Mouse (Mus musculus) embryonic stem cell, embryonic (primary cell): ENCODE measurements around the gene Zfr2.

Experiments used
- CTCF ChIA-PET, 4 experiments: fragments of 300-600 bp in 2 of 4; fragments of 350-600 bp in 2 of 4; sonication (Branson Sonifier 250); formaldehyde crosslinking; loops; one replicate each; lab custom pipeline; 2022; ENCODE audit warnings: inconsistent platforms in 2 of 4; lab: Charles Lee
- POLR2A ChIA-PET, 4 experiments: fragments of 300-600 bp in 2 of 4; fragments of 350-600 bp in 2 of 4; sonication (Branson Sonifier 250); formaldehyde crosslinking; loops; one replicate each; lab custom pipeline; 2022; ENCODE audit warnings: antibody characterized with exemption in 4 of 4, inconsistent platforms in 1 of 4; lab: Charles Lee

Gene Zfr2

DNA sequence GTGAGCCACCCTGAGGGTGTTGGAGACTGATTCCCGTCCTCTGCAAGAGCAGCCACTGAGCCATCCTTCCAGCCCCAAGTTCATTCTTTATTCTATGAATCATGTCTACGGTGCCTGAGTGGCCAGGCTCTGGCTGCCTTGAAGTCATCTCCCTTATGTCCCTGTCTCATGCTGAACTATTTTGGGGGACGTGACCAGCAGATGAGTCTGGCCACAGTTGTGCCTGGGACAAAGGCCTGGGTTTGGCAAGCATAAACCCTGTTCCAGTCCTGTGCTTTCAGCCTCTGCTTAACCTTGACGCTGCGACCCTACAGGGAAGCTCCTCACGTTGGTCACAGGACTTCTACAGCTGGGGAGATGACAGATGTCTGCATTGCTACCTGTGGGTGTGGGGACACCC is 35.6 kb upstream of the Zfr2 start:
- CTCF ChIA-PET: interaction anchor here in 2 of 4 experiments (0.6 to 0.7 kb wide), 2 partner anchors 69 to 141 kb away, joined by 3 read pairs; no protein-coding TSS in a partner anchor
- POLR2A ChIA-PET: interaction anchor here in 1 of 4 experiments (1.4 to 2.1 kb wide), 2 partner anchors 22 to 169 kb away, joined by 4 to 9 read pairs; partner anchors contain the start of gene Eef2

- CTCF ChIA-PET: interaction anchor here in 3 of 4 experiments (0.6 to 1.3 kb wide), 8 partner anchors 11 to 353 kb away, joined by 3 to 6 read pairs (median 3); partner anchors contain the start of gene Pip5k1c (in 1 of the 3)
Observed at GRCm38 (mm10) chr10:81198230-81198629, 34.7 kb upstream of the Zfr2 start.

DNA sequence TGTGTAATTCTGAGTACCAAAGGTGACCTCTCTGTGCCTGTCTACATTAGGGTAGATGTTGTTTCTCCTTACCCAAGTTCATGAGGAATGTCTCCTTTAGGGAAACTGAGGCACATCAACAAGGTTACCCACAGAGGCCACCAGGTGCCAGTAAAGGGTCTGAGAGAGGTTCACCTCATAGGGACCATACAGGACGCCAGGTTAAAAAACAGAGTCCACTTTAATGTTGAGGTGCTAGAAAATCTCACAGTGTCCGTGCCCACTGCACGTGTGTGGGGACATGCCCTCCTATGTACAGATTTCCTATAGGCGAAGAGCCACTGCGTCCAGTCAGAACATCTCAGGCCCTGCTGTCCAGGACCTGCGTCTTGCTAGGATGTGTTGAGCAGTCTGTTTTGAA is 34.0 kb upstream of the Zfr2 start:
- ChIA-PET POLR2A (no interaction called here), CTCF (interaction anchor here in 2 of 4 experiments (0.9 to 1.3 kb wide), 6 partner anchors 18 to 353 kb away, joined by 3 read pairs; partner anchors contain the start of gene Pip5k1c (in 1 of the 2))

More at GRCm38 (mm10) chr10:81198230-81198629, 34.7 kb upstream of the Zfr2 start:
- POLR2A ChIA-PET: interaction anchor here in 3 of 4 experiments (0.6 kb wide), 3 partner anchors 41 to 111 kb away, joined by 3 to 6 read pairs (median 3); partner anchors contain the start of gene Map2k2 (in 1 of the 3)

GRCm38 (mm10) chr10:81200141-81200540 is 32.8 kb upstream of the Zfr2 start:
- CTCF ChIA-PET: interaction anchor here in 1 of 4 experiments (1.8 kb wide), 1 partner anchor 10 kb away, joined by 6 read pairs; no protein-coding TSS in a partner anchor
- POLR2A ChIA-PET: no interaction called here

DNA sequence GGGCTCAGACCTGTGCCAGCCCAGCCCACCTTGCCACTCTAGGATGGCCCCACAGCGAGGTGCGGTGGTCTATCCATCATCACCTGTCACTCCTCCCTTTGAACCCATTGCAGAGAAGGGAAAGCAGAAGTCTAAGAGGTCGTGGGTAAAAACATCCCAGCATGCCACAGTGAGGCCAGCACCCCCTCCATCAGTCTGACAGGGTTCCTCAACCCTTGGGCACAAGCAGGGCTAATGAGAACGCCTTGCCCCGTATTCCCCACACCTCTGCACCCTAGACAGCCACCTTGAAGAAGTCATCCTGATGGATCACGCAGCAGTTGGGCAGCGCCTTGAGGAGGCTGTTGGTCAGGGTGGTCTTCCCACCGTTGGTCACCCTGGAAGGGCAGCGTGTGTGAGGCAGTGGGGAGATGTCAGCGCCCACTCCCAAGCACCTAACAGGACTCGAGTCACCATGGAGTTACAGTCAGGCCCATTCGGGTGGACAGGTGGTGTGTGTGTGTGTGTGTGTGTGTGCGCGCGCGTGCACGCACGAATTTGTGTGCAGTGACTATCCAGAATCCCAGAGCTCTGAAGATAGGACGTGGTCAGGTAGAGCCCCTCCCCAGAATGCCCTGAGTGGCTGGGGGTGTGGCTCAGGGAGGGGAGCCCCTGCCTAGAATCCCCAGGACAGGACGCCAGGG is 32.2 kb upstream of the Zfr2 start:
- CTCF ChIA-PET: interaction anchor here in 2 of 4 experiments (0.6 to 1.8 kb wide), 4 partner anchors 9 to 131 kb away, joined by 3 to 6 read pairs (median 4); partner anchors contain the start of gene Zfr2 (in 1 of the 2)
- POLR2A ChIA-PET: interaction anchor here in 1 of 4 experiments (0.8 kb wide), 1 partner anchor 96 kb away, joined by 3 read pairs; no protein-coding TSS in a partner anchor

- CTCF ChIA-PET: interaction anchor here (0.5 to 2.6 kb wide), 15 partner anchors 8 to 663 kb away, joined by 3 to 14 read pairs (median 3); partner anchors contain the start of genes Atp8b3 (in 1 of the 4), Fzr1 (in 1 of the 4), Pip5k1c (in 1 of the 4) and Zfr2 (in 1 of the 4)
- POLR2A ChIA-PET: interaction anchor here in 1 of 4 experiments (0.6 to 1.0 kb wide), 2 partner anchors 9 to 272 kb away, joined by 3 to 4 read pairs; partner anchors contain the start of gene Gadd45b
Observed at GRCm38 (mm10) chr10:81201807-81202758, 30.9 kb upstream of the Zfr2 start, which contains the start of gene Nmrk2. Nmrk2 (minus strand) TSS chr10:81202051.

- ChIA-PET POLR2A (interaction anchor here (0.7 to 1.2 kb wide), 8 partner anchors 9 to 262 kb away, joined by 3 to 5 read pairs (median 3); no protein-coding TSS in a partner anchor), CTCF (interaction anchor here (0.6 to 2.6 kb wide), 22 partner anchors 9 to 248 kb away, joined by 3 to 9 read pairs (median 4); partner anchors contain the start of gene Pip5k1c (in 2 of the 4))
Observed at GRCm38 (mm10) chr10:81202978-81203720, 29.8 kb upstream of the Zfr2 start.

GRCm38 (mm10) chr10:81204137-81204536 is 28.8 kb upstream of the Zfr2 start:
- CTCF ChIA-PET: interaction anchor here (0.8 to 1.6 kb wide), 6 partner anchors 15 to 138 kb away, joined by 3 to 8 read pairs (median 4); partner anchors contain the start of gene Pip5k1c (in 1 of the 4)
- POLR2A ChIA-PET: interaction anchor here in 1 of 4 experiments (1.0 to 1.2 kb wide), 3 partner anchors 10 to 20 kb away, joined by 3 to 5 read pairs (median 3); no protein-coding TSS in a partner anchor

GRCm38 (mm10) chr10:81210154-81210553 is 22.8 kb upstream of the Zfr2 start:
- ChIA-PET POLR2A (interaction anchor here in 2 of 4 experiments (0.6 to 2.3 kb wide), 10 partner anchors 13 to 543 kb away, joined by 3 to 7 read pairs (median 3); partner anchors contain the start of genes Atcay (in 1 of the 2), Cactin (in 1 of the 2) and Pip5k1c (in 1 of the 2)), CTCF (interaction anchor here (0.6 to 3.4 kb wide), 35 partner anchors 9 to 298 kb away, joined by 3 to 18 read pairs (median 3); partner anchors contain the start of genes Atcay (in 1 of the 4) and Pip5k1c (in 1 of the 4))

DNA sequence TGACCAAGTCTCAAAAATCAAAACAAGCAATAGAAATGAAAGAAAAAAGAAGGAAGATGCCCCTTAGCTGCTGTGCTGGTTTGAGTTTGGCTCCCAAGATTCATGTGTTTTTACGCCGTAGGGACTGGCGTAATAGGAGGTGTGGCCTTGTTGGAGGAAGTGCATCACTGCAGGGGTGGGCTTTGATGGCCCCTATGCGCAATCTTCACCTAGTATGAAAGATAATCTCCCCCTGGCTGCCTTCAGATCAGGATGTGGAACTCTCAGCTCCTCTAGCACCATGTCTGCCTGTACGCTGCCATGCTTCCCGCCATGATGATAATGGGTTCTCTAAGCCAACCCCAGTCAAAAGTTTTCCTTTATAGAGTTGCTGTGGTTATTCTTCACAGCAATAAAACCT is 16.7 kb upstream of the Zfr2 start:
- ChIA-PET CTCF (interaction anchor here (0.6 to 3.1 kb wide), 14 partner anchors 13 to 286 kb away, joined by 3 to 8 read pairs (median 3); partner anchors contain the start of genes Atcay (in 1 of the 4) and Matk (in 1 of the 4)), POLR2A (interaction anchor here (0.6 to 1.7 kb wide), 7 partner anchors 15 to 287 kb away, joined by 3 to 7 read pairs (median 3); no protein-coding TSS in a partner anchor)

- ChIA-PET CTCF (interaction anchor here (0.6 to 3.1 kb wide), 22 partner anchors 13 to 355 kb away, joined by 3 to 11 read pairs (median 3); partner anchors contain the start of genes Atcay (in 1 of the 4), Ncln (in 1 of the 4) and Pip5k1c (in 1 of the 4)), POLR2A (interaction anchor here in 3 of 4 experiments (0.6 to 1.7 kb wide), 7 partner anchors 17 to 288 kb away, joined by 3 read pairs; no protein-coding TSS in a partner anchor)
Observed at GRCm38 (mm10) chr10:81216810-81217209, 16.1 kb upstream of the Zfr2 start.

GRCm38 (mm10) chr10:81217267-81217666 is 15.7 kb upstream of the Zfr2 start:
- POLR2A ChIA-PET: interaction anchor here in 3 of 4 experiments (0.6 to 1.7 kb wide), 7 partner anchors 11 to 184 kb away, joined by 3 read pairs; no protein-coding TSS in a partner anchor
- CTCF ChIA-PET: interaction anchor here (0.6 to 4.5 kb wide), 22 partner anchors 12 to 354 kb away, joined by 3 to 21 read pairs (median 3); partner anchors contain the start of genes Atcay (in 2 of the 4), Ncln (in 1 of the 4) and Pip5k1c (in 1 of the 4)

- POLR2A ChIA-PET: interaction anchor here in 2 of 4 experiments (0.6 to 1.7 kb wide), 6 partner anchors 10 to 184 kb away, joined by 3 to 6 read pairs (median 3); no protein-coding TSS in a partner anchor
- CTCF ChIA-PET: interaction anchor here (0.5 to 4.5 kb wide), 22 partner anchors 8 to 333 kb away, joined by 3 to 21 read pairs (median 3); partner anchors contain the start of gene Atcay (in 2 of the 4)
Observed at GRCm38 (mm10) chr10:81217964-81218363, 15.0 kb upstream of the Zfr2 start.

GRCm38 (mm10) chr10:81221402-81222015 is 11.4 kb upstream of the Zfr2 start:
- POLR2A ChIA-PET: interaction anchor here in 1 of 4 experiments (0.8 to 1.7 kb wide), 3 partner anchors 10 to 81 kb away, joined by 3 to 4 read pairs (median 4); no protein-coding TSS in a partner anchor
- CTCF ChIA-PET: interaction anchor here in 2 of 4 experiments (0.6 to 4.5 kb wide), 5 partner anchors 9 to 85 kb away, joined by 3 to 21 read pairs (median 4); partner anchors contain the start of gene Atcay (in 1 of the 2)

- CTCF ChIA-PET: interaction anchor here (0.5 to 2.5 kb wide), 21 partner anchors 8 to 477 kb away, joined by 3 to 16 read pairs (median 4); partner anchors contain the start of genes Pip5k1c (in 1 of the 4) and Zfr2 (in 1 of the 4)
Observed at GRCm38 (mm10) chr10:81223731-81224130, 9.2 kb upstream of the Zfr2 start.

More at GRCm38 (mm10) chr10:81223731-81224130, 9.2 kb upstream of the Zfr2 start:
- POLR2A ChIA-PET: interaction anchor here (0.6 to 2.5 kb wide), 22 partner anchors 9 to 294 kb away, joined by 3 to 9 read pairs (median 4); partner anchors contain the start of genes Eef2 (in 1 of the 4), Map2k2 (in 1 of the 4), Matk (in 1 of the 4) and Zfr2 (in 1 of the 4)
